Mouse (Mus musculus) stomach, postnatal 0 days (tissue): ENCODE data around the gene Col27a1.

Experiments used
- CTCF ChIP-seq: IDR thresholded peaks from 2 replicates; pipeline ENCODE4 v1.5.1; 2016; ENCODE audit warnings: antibody characterized with exemption, low read depth, mild to moderate bottlenecking, moderate library complexity
- EP300 ChIP-seq: optimal IDR thresholded peaks from 2 replicates; pipeline ENCODE3; 2016; ENCODE audit warnings: antibody characterized with exemption

DNA sequence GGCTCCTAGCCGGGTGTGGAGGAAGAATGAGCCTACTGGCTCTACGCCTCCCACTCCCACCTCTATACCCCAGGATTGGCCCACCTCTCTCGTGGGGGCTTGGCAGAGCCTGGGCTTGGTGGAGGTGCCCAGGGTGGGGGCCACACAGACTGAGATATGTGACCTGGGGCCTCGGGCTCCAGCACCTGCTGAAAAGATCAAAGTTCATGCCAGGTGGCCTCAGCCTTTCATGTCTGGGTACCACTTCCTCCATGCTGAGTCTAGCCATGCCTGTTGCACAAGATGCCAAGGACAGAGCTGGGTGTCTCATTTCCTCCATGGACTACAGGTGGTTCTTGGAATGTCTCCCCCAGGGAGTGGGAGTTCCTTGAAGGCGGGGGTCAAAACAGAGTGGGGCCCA lies 47.5 kb upstream of the Col27a1 start:
- TF ChIP-seq CTCF (no peak), EP300 (no peak)
